Mouse (Mus musculus) liver, embryonic 14.5 days (tissue): Measurements from ENCODE around the gene Rbms1. TPM values are rescaled to one million over a fixed set of nuclear protein-coding genes. Genes with fewer than 3 reads are reported as not detected.

ENCODE experiments used
- ATAC-seq: fragments of 200-750 bp; cut with Nextera tagmentation; 2 replicates; pipeline ENCODE4 v1.8.0; 2017; ENCODE audit warnings: moderate number of reproducible peaks, mild to moderate bottlenecking, moderate library complexity; ENCODE audit not compliant: insufficient read depth
- DNase-seq, 3 experiments: peaks; one replicate each; pipeline ENCODE4 v3.0.0-alpha.2; 2012 to 2013; ENCODE audit warnings: low read depth in 3 of 3, low spot score in 3 of 3
- H3K27ac ChIP-seq: fragments of 300-500 bp; sonication (generic); 2 replicates; pipeline ENCODE4 v1.5.1; 2014; ENCODE audit warnings: moderate library complexity, mild to moderate bottlenecking, control low read depth, inconsistent platforms
- H3K27me3 ChIP-seq: fragments of 300-500 bp; sonication (generic); 2 replicates; pipeline ENCODE4 v1.6.1; 2014; ENCODE audit warnings: mild to moderate bottlenecking, low read length, moderate library complexity; ENCODE audit not compliant: control insufficient read depth, insufficient read depth
- H3K36me3 ChIP-seq: fragments of 300-500 bp; sonication (generic); replicated peaks from 2 replicates; pipeline ENCODE4 v1.6.1; 2014; ENCODE audit warnings: low read depth; ENCODE audit not compliant: control insufficient read depth, insufficient read depth
- H3K4me1 ChIP-seq, 2 experiments: fragments of 200-500 bp in 1 of 2; fragments of 300-500 bp in 1 of 2; sonication (generic) in 1 of 2; replicated peaks; 2 replicates each; pipeline ENCODE4 v1.6.1; 2012 to 2014; ENCODE audit warnings: antibody characterized with exemption in 1 of 2, inconsistent platforms in 1 of 2, low read length in 1 of 2; ENCODE audit not compliant: control insufficient read depth in 2 of 2, insufficient read depth in 2 of 2
- H3K4me2 ChIP-seq: fragments of 300-500 bp; sonication (generic); 2 replicates; pipeline ENCODE4 v1.6.1; 2014; ENCODE audit warnings: low read depth, mild to moderate bottlenecking, control low read depth, moderate library complexity
- H3K4me3 ChIP-seq, 2 experiments: fragments of 200-500 bp in 1 of 2; fragments of 300-500 bp in 1 of 2; sonication (generic) in 1 of 2; 2 replicates each; pipeline ENCODE4 v1.5.1; 2012 to 2014; ENCODE audit warnings: low read depth in 2 of 2, low read length in 2 of 2, mild to moderate bottlenecking in 2 of 2, control low read depth in 1 of 2, inconsistent platforms in 1 of 2, moderate library complexity in 1 of 2; ENCODE audit not compliant: insufficient read depth in 1 of 2
- H3K9ac ChIP-seq: fragments of 300-500 bp; sonication (generic); replicated peaks from 2 replicates; pipeline ENCODE4 v1.6.1; 2014; ENCODE audit warnings: mild to moderate bottlenecking, control low read depth, moderate library complexity
- H3K9me3 ChIP-seq: fragments of 300-500 bp; sonication (generic); 2 replicates; pipeline ENCODE4 v1.6.1; 2016; ENCODE audit warnings: low read length, mixed read lengths; ENCODE audit not compliant: control insufficient read depth
- CTCF ChIP-seq: IDR thresholded peaks from 2 replicates; pipeline ENCODE4 v1.5.1; 2016; ENCODE audit warnings: antibody characterized with exemption, low read depth, control low read depth
- EP300 ChIP-seq: IDR thresholded peaks from 2 replicates; pipeline ENCODE4 v1.6.1; 2016; ENCODE audit warnings: antibody characterized with exemption, low read depth
- WGBS: fragments of 180-500 bp; shearing (Covaris S2); extraction: QIAGEN DNeasy Blood & Tissue Kit; methylation state at CpG from one replicate; pipeline ENCODE4 v1.1.7; 2014; ENCODE audit not compliant: insufficient replicate concordance; 5-methylcytosine and 5-hydroxymethylcytosine counted together
- polyA plus RNA-seq, 2 experiments: library from polyadenylated mRNA; depleted of rRNA in 1 of 2; stranded (reverse) in 1 of 2; unstranded in 1 of 2; fragments of >200 nt; fragmentation: Nextera tagmentation in 1 of 2; extraction: Ambion mirVana in 1 of 2; gene quantifications; 2 replicates each; pipeline versions ENCODE4 v1.2.1 to v1.2.3; 2012 to 2014

Gene Rbms1
- polyA plus RNA-seq, 2 experiments = 16.8 to 31.8 TPM

DNA sequence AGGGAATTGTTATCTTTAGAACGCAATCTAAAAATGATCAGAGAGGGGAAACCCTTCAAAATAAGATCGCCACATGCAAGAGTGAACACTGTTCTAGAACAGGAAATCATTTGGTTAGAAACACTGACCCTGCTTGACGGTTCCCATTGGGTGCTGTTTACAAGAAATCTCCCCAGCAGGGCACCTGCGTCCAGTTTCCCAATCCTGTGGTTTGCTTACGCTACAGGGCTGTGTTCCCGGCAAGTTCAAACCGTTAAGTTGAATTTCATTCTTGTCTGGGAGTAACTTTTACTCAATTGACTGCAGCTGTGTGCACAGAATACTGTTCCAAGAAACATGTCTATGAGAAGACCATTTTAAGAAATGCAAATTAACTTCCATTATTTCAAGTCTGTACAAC is 59.5 kb downstream of the Rbms1 start:
- H3K27ac ChIP-seq = no peak overlapping the region
- no peak overlapping the region for H3K4me2 ChIP-seq
- H3K9ac ChIP-seq = no peak overlapping the region
- DNase-seq (no peak), ATAC-seq (no peak)
- no peak overlapping the region for H3K4me3 ChIP-seq
- peaks cover 0 to 8% of the 10 kb centered on the region in 2 experiments; a peak in 2 of 4 replicates for H3K4me1 ChIP-seq
- TF ChIP-seq EP300 (no peak), CTCF (no peak)
- no peaks in the 10 kb centered on the region for H3K9me3 ChIP-seq
- no peaks in the 10 kb centered on the region for H3K36me3 ChIP-seq
- H3K27me3 ChIP-seq = no peaks in the 10 kb centered on the region
- 20% methylated on average over 7 of the region's 7 CpGs for WGBS

DNA sequence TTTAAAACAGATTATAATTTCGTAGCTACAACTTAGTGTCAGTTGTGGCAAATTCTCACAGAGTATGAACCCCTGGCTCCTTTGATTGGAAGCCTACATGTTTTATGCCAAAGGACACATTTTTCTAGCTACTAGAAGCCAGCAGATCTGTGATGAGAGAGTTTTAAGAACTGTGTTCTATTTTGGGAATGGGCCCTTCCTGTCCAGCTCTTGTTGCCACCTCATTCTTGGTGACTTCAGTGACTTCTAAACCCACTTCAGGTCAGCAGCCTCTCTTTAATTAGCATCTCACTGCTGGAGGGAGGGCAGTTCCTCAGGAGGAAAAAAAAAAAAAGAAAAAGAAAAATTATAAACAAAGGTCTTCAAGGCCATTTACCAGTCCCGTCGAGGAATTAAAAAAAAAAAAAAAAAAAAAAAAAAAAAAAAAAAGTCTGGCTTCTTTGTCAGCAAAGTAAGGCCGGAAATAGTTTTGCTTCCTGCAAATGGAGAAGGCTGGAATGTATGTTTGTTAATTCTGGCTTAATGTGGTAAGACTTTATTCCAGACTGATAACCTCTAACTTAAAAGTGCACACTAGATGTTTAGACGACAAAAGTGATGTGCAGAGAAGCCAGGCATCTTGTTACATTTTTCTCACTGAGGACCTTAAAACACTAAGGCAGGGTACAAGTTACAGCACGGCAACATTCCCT is 60.4 kb downstream of the Rbms1 start:
- DNase-seq = no peak
- no peak overlapping the region for H3K9ac ChIP-seq
- H3K27ac ChIP-seq = no peak overlapping the region
- WGBS = 40% methylated on average over 6 of the region's 6 CpGs
- ATAC-seq = no peak
- H3K4me1 ChIP-seq = peaks cover 0 to 5% of the 10 kb centered on the region in 2 experiments; a peak in 2 of 4 replicates
- no peaks in the 10 kb centered on the region for H3K36me3 ChIP-seq
- no peaks in the 10 kb centered on the region for H3K27me3 ChIP-seq
- no peak overlapping the region for H3K4me3 ChIP-seq
- no peak overlapping the region for H3K4me2 ChIP-seq
- H3K9me3 ChIP-seq = no peaks in the 10 kb centered on the region
- TF ChIP-seq EP300 = no peak

DNA sequence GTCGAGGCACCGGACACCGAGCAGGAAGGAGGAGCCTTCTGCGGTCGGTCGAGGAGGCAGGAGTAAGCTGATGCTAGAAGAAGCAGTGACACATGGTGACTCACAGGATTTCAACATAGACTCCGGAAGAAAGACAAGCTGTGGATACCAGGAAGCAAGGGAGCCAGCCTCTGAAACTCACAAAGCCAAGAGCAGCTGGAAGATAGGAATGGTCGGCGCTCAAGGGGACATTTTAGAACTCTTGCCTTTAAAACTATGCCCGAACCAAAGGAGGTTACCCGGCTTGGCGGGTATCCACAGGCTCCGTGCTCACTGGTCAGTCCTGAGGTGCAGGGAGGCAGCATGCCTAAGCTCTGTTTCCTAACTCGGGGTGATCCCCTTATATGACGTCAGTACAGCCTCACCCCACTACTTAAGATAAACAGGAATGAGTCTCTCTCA is 61.5 kb downstream of the Rbms1 start:
- TF ChIP-seq CTCF (no peak), EP300 (no peak)
- DNase-seq = peak in 1 of 3 experiments; percentile 33
- 22% methylated on average over 15 of the region's 15 CpGs for WGBS
- no peak overlapping the region for H3K4me3 ChIP-seq
- H3K9me3 ChIP-seq = no peaks in the 10 kb centered on the region
- peaks cover 0 to 5% of the 10 kb centered on the region in 2 experiments; a peak in 2 of 4 replicates for H3K4me1 ChIP-seq
- no peak overlapping the region for H3K27ac ChIP-seq
- ATAC-seq = peak; percentile 45; the same call in 1 of the 2 replicates
- H3K9ac ChIP-seq = no peak overlapping the region
- H3K27me3 ChIP-seq = no peaks in the 10 kb centered on the region
- H3K4me2 ChIP-seq = no peak overlapping the region; the same call in 1 of the 2 replicates
- H3K36me3 ChIP-seq = no peaks in the 10 kb centered on the region

DNA sequence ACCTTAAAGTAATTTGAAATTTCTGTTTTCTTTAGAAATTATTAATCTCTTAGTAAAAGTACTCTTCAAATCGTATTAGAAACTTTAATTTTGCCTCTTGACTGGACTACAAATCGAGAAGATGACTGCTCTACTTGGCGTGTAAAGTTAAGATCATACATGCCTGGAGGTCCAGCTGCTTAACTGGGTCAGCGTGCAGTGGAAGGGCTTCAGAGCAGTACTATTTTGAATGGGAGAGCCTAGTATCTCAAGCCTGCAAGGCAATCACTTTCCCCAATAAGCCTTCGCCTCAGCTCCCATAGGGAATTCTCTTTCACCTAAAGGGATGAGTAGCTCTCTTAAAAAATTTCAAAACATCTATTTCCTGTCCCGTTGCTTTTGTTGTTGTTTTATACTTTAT is 62.0 kb downstream of the Rbms1 start:
- H3K4me3 ChIP-seq = no peak overlapping the region
- peaks cover 0 to 5% of the 10 kb centered on the region in 2 experiments; a peak in 2 of 4 replicates for H3K4me1 ChIP-seq
- ATAC-seq = no peak
- no peaks in the 10 kb centered on the region for H3K36me3 ChIP-seq
- no peaks in the 10 kb centered on the region for H3K9me3 ChIP-seq
- TF ChIP-seq EP300 (no peak), CTCF (no peak)
- 57% methylated on average over 6 of the region's 6 CpGs for WGBS
- no peak for DNase-seq
- H3K27ac ChIP-seq = no peak overlapping the region
- no peaks in the 10 kb centered on the region for H3K27me3 ChIP-seq
- H3K9ac ChIP-seq = no peak overlapping the region
- no peak overlapping the region for H3K4me2 ChIP-seq

DNA sequence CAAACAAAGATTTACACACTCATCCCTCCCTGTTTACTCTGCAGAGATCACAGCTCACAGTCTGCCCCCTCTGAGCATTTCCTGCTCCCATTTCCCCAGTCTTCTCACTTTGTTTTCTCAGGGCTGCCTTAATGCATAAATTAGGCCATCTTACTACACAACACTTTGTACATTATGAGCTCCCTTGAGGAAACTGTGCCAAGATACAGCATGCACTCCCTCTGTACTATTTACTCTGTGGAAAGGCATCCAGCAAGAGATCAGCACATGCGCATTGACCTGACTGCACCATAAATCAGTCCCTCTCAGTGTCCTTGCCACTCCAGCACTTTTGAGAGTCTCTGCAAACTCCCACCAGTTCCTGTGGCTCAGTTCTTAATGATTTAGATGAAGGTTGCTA is 70.0 kb downstream of the Rbms1 start:
- H3K36me3 ChIP-seq = no peaks in the 10 kb centered on the region
- no peaks in the 10 kb centered on the region for H3K9me3 ChIP-seq
- no peak overlapping the region for H3K27ac ChIP-seq
- H3K4me3 ChIP-seq = no peak overlapping the region
- no peak overlapping the region for H3K9ac ChIP-seq
- no peaks in the 10 kb centered on the region for H3K27me3 ChIP-seq
- WGBS = 84% methylated on average over 1 of the region's 1 CpGs
- no peak for DNase-seq
- no peaks in the 10 kb centered on the region for H3K4me1 ChIP-seq
- no peak for ATAC-seq
- no peak for TF ChIP-seq CTCF
- TF ChIP-seq EP300 = no peak
- H3K4me2 ChIP-seq = no peak overlapping the region
